Mouse (Mus musculus) forebrain, embryonic 16.5 days (tissue): ENCODE results near the gene Fkbp4. TPM values are rescaled to one million over a fixed set of nuclear protein-coding genes. Genes with fewer than 3 reads are reported as not detected.
A peak's percentile ranks its signal among the peaks of the same experiment; 100 is the strongest.

ENCODE experiments used
- ATAC-seq: fragments of 200-750 bp; cut with Nextera tagmentation; 2 replicates; pipeline ENCODE4 v1.8.0; 2017; ENCODE audit warnings: mild to moderate bottlenecking, moderate library complexity
- H3K27ac ChIP-seq: fragments of 300-500 bp; sonication (generic); 2 replicates; pipeline ENCODE4 v1.5.1; 2014; ENCODE audit warnings: low read length, control low read depth
- H3K27me3 ChIP-seq: fragments of 300-500 bp; sonication (generic); replicated peaks from 2 replicates; pipeline ENCODE4 v1.6.1; 2014; ENCODE audit warnings: low read length; ENCODE audit not compliant: control insufficient read depth, insufficient read depth
- H3K36me3 ChIP-seq: fragments of 300-500 bp; sonication (generic); 2 replicates; pipeline ENCODE4 v1.6.1; 2014; ENCODE audit not compliant: control insufficient read depth, insufficient read depth
- H3K4me1 ChIP-seq: fragments of 300-500 bp; sonication (generic); replicated peaks from 2 replicates; pipeline ENCODE4 v1.6.1; 2014; ENCODE audit warnings: low read length; ENCODE audit not compliant: control insufficient read depth, insufficient read depth
- H3K4me2 ChIP-seq: fragments of 300-500 bp; sonication (generic); 2 replicates; pipeline ENCODE4 v1.6.1; 2014; ENCODE audit warnings: mild to moderate bottlenecking, low read length, control low read depth
- H3K4me3 ChIP-seq: fragments of 300-500 bp; sonication (generic); replicated peaks from 2 replicates; pipeline ENCODE4 v1.5.1; 2014; ENCODE audit warnings: mild to moderate bottlenecking, low read length, control low read depth
- H3K9ac ChIP-seq: fragments of 300-500 bp; sonication (generic); replicated peaks from 2 replicates; pipeline ENCODE4 v1.6.1; 2014; ENCODE audit warnings: low read depth, low read length, control low read depth
- H3K9me3 ChIP-seq: fragments of 300-500 bp; sonication (generic); 2 replicates; pipeline ENCODE4 v1.6.1; 2016; ENCODE audit warnings: low read length; ENCODE audit not compliant: control insufficient read depth
- WGBS: fragments of 180-500 bp; shearing (Covaris S2); extraction: QIAGEN DNeasy Blood & Tissue Kit; methylation state at CpG from one replicate; pipeline ENCODE4 v1.1.7; 2014; 5-methylcytosine and 5-hydroxymethylcytosine counted together
- polyA plus RNA-seq: library from polyadenylated mRNA; unstranded; fragments of >200 nt; fragmentation: Nextera tagmentation; extraction: Ambion mirVana; gene quantifications from 2 replicates; pipeline ENCODE4 v1.2.1, GENCODE M21; 2015

Gene Fkbp4
- 428 TPM in 2 replicates for polyA plus RNA-seq

GRCm38 (mm10) chr6:128438317-128438870 is at the start of gene Fkbp4:
Fkbp4 (minus strand) TSS chr6:128438677.
- H3K4me2 ChIP-seq, result peak within 1 kb of the TSS; percentile 66

GRCm38 (mm10) chr6:128487736-128488135 is 49.3 kb upstream of the Fkbp4 start:
- H3K36me3 ChIP-seq, result no peaks in the 10 kb centered on the region
- H3K4me3 ChIP-seq, result no peak overlapping the region
- no peaks in the 10 kb centered on the region for H3K4me1 ChIP-seq
- ATAC-seq, result no peak
- no peaks in the 10 kb centered on the region for H3K27me3 ChIP-seq
- H3K9ac ChIP-seq, result no peak overlapping the region
- WGBS, result 87% methylated on average over 11 of the region's 11 CpGs
- no peaks in the 10 kb centered on the region for H3K9me3 ChIP-seq
- H3K4me2 ChIP-seq, result no peak overlapping the region
- no peak overlapping the region for H3K27ac ChIP-seq

More at GRCm38 (mm10) chr6:128438317-128438870, at the start of gene Fkbp4:
- under 1% methylated on average over 64 of the region's 67 CpGs for WGBS
- H3K4me1 ChIP-seq, result peaks cover 16% of the 10 kb centered on the region
- H3K9ac ChIP-seq, result peak within 1 kb of the TSS; percentile 94
- peak within 1 kb of the TSS; percentile 90 for H3K27ac ChIP-seq
- H3K27me3 ChIP-seq, result no peaks in the 10 kb centered on the region
- H3K4me3 ChIP-seq, result peak within 1 kb of the TSS; percentile 90
- H3K9me3 ChIP-seq, result no peaks in the 10 kb centered on the region
- peak; percentile 94 for ATAC-seq
- peaks cover 21% of the 10 kb centered on the region for H3K36me3 ChIP-seq

GRCm38 (mm10) chr6:128479463-128480454 is 41.3 kb upstream of the Fkbp4 start:
- Histone ChIP-seq H3K4me1 (peaks cover 3% of the 10 kb centered on the region; the same call in 1 of the 2 replicates), H3K4me2 (peak overlapping the region; percentile 34; the same call in 1 of the 2 replicates), H3K36me3 (no peaks in the 10 kb centered on the region), H3K9ac (0 out of 2 replicates have a peak overlapping the region, but pooled peaks have one; percentile 13), H3K4me3 (no peak overlapping the region), H3K9me3 (no peaks in the 10 kb centered on the region), H3K27me3 (no peaks in the 10 kb centered on the region), H3K27ac (no peak overlapping the region)
- ATAC-seq, result peak; percentile 93
- WGBS, result 20% methylated on average over 26 of the region's 26 CpGs

GRCm38 (mm10) chr6:128477495-128477894 is 39.0 kb upstream of the Fkbp4 start:
- no peak overlapping the region for H3K4me2 ChIP-seq
- no peaks in the 10 kb centered on the region for H3K36me3 ChIP-seq
- no peaks in the 10 kb centered on the region for H3K27me3 ChIP-seq
- WGBS, result 2% methylated on average over 4 of the region's 4 CpGs
- H3K4me1 ChIP-seq, result peaks cover 3% of the 10 kb centered on the region; the same call in 1 of the 2 replicates
- H3K9me3 ChIP-seq, result no peaks in the 10 kb centered on the region
- H3K27ac ChIP-seq, result no peak overlapping the region
- no peak overlapping the region for H3K4me3 ChIP-seq
- H3K9ac ChIP-seq, result no peak overlapping the region
- no peak for ATAC-seq

- no peaks in the 10 kb centered on the region for H3K4me1 ChIP-seq
- 97% methylated on average over 6 of the region's 6 CpGs for WGBS
- H3K36me3 ChIP-seq, result no peaks in the 10 kb centered on the region
- no peaks in the 10 kb centered on the region for H3K27me3 ChIP-seq
- H3K9ac ChIP-seq, result no peak overlapping the region
- H3K4me3 ChIP-seq, result no peak overlapping the region
- no peak for ATAC-seq
- H3K4me2 ChIP-seq, result no peak overlapping the region
- H3K9me3 ChIP-seq, result no peaks in the 10 kb centered on the region
- H3K27ac ChIP-seq, result no peak overlapping the region
Measured at GRCm38 (mm10) chr6:128474112-128474511, 35.6 kb upstream of the Fkbp4 start.

GRCm38 (mm10) chr6:128469451-128469850 is 31.0 kb upstream of the Fkbp4 start:
- WGBS, result 16% methylated on average over 8 of the region's 12 CpGs
- peaks cover 5% of the 10 kb centered on the region; the same call in 1 of the 2 replicates for H3K4me1 ChIP-seq
- no peak for ATAC-seq

GRCm38 (mm10) chr6:128467298-128467697 is 28.8 kb upstream of the Fkbp4 start:
- peaks cover 5% of the 10 kb centered on the region; the same call in 1 of the 2 replicates for H3K4me1 ChIP-seq
- no peak for ATAC-seq
- 51% methylated on average over 2 of the region's 2 CpGs for WGBS

More at GRCm38 (mm10) chr6:128469451-128469850, 31.0 kb upstream of the Fkbp4 start:
- H3K27me3 ChIP-seq, result no peaks in the 10 kb centered on the region
- no peak overlapping the region for H3K4me2 ChIP-seq
- H3K27ac ChIP-seq, result no peak overlapping the region
- no peaks in the 10 kb centered on the region for H3K9me3 ChIP-seq
- no peak overlapping the region for H3K9ac ChIP-seq
- H3K4me3 ChIP-seq, result no peak overlapping the region
- H3K36me3 ChIP-seq, result no peaks in the 10 kb centered on the region

GRCm38 (mm10) chr6:128466563-128466962 is 28.1 kb upstream of the Fkbp4 start:
- peaks cover 5% of the 10 kb centered on the region; the same call in 1 of the 2 replicates for H3K4me1 ChIP-seq
- H3K9ac ChIP-seq, result no peak overlapping the region
- no peak overlapping the region for H3K4me3 ChIP-seq
- WGBS, result 61% methylated on average over 3 of the region's 3 CpGs
- no peak overlapping the region for H3K27ac ChIP-seq
- no peak overlapping the region for H3K4me2 ChIP-seq
- H3K27me3 ChIP-seq, result no peaks in the 10 kb centered on the region
- no peak for ATAC-seq
- H3K9me3 ChIP-seq, result no peaks in the 10 kb centered on the region
- no peaks in the 10 kb centered on the region for H3K36me3 ChIP-seq

More at GRCm38 (mm10) chr6:128467298-128467697, 28.8 kb upstream of the Fkbp4 start:
- H3K4me3 ChIP-seq, result no peak overlapping the region
- no peaks in the 10 kb centered on the region for H3K36me3 ChIP-seq
- H3K27me3 ChIP-seq, result no peaks in the 10 kb centered on the region
- no peak overlapping the region for H3K9ac ChIP-seq
- H3K27ac ChIP-seq, result no peak overlapping the region
- no peaks in the 10 kb centered on the region for H3K9me3 ChIP-seq
- no peak overlapping the region for H3K4me2 ChIP-seq

- Histone ChIP-seq H3K27ac (no peak overlapping the region), H3K36me3 (no peaks in the 10 kb centered on the region), H3K4me3 (no peak overlapping the region), H3K9ac (no peak overlapping the region), H3K27me3 (no peaks in the 10 kb centered on the region), H3K9me3 (no peaks in the 10 kb centered on the region), H3K4me2 (no peak overlapping the region), H3K4me1 (peaks cover 5% of the 10 kb centered on the region; the same call in 1 of the 2 replicates)
- ATAC-seq, result peak; percentile 75
- 8% methylated on average over 6 of the region's 7 CpGs for WGBS
Measured at GRCm38 (mm10) chr6:128466043-128466442, 27.6 kb upstream of the Fkbp4 start.
